Mouse (Mus musculus) thymus, adult 2 months (tissue): ENCODE data around the gene Tti1. TPM values are rescaled to one million over a fixed set of nuclear protein-coding genes. Genes with fewer than 3 reads are reported as not detected.
"Not testable (repeated sequence)": the region's sequence is repeated elsewhere in the genome, so short reads cannot be mapped to it uniquely, and the experiment has no call there.

Experiments used
- DNase-seq: peaks from one replicate; pipeline ENCODE4 v3.0.0; 2021
- H3K27ac ChIP-seq: fragments of 200-500 bp; 2 replicates; pipeline ENCODE4 v1.5.1; 2012; ENCODE audit warnings: low read length, control low read depth; ENCODE audit not compliant: control insufficient read depth, insufficient read depth
- H3K27me3 ChIP-seq: fragments of 200-500 bp; 2 replicates; pipeline ENCODE4 v1.6.1; 2012; ENCODE audit warnings: mild to moderate bottlenecking, low read length, moderate library complexity, mixed read lengths; ENCODE audit not compliant: control insufficient read depth, insufficient read depth
- H3K36me3 ChIP-seq: fragments of 200-500 bp; 2 replicates; pipeline ENCODE4 v1.6.1; 2012; ENCODE audit warnings: mild to moderate bottlenecking, low read length, moderate library complexity; ENCODE audit not compliant: control insufficient read depth, insufficient read depth
- H3K4me1 ChIP-seq: fragments of 200-500 bp; replicated peaks from 2 replicates; pipeline ENCODE4 v1.6.1; 2012; ENCODE audit warnings: low read length; ENCODE audit not compliant: control insufficient read depth, insufficient read depth
- H3K4me3 ChIP-seq: fragments of 200-500 bp; 2 replicates; pipeline ENCODE4 v1.5.1; 2012; ENCODE audit warnings: mild to moderate bottlenecking, low read length, control low read depth, moderate library complexity; ENCODE audit not compliant: control insufficient read depth, insufficient read depth
- CTCF ChIP-seq: fragments of 200-500 bp; IDR thresholded peaks from 2 replicates; pipeline ENCODE4 v1.5.1; 2012; ENCODE audit warnings: mild to moderate bottlenecking, control low read depth, low read length, moderate library complexity, borderline replicate concordance; ENCODE audit not compliant: control insufficient read depth, poor library complexity, insufficient read depth; ENCODE audit errors: extremely low read depth
- POLR2A ChIP-seq: fragments of 200-500 bp; IDR thresholded peaks from 2 replicates; pipeline ENCODE4 v1.6.1; 2012; ENCODE audit warnings: mild to moderate bottlenecking, low read length, control low read depth, moderate library complexity; ENCODE audit not compliant: control insufficient read depth, poor library complexity, insufficient read depth; ENCODE audit errors: extremely low read depth
- WGBS: fragments of 180-500 bp; shearing (Covaris S2); methylation state at CpG from one replicate; pipeline ENCODE4 v1.1.7; 2018; 5-methylcytosine and 5-hydroxymethylcytosine counted together
- polyA plus RNA-seq: library from polyadenylated mRNA; depleted of rRNA; stranded (reverse); fragments of >200 nt; gene quantifications from 2 replicates; pipeline ENCODE4 v1.2.3, GENCODE M21; 2012

The Tti1 gene
- polyA plus RNA-seq, 1 experiment = 37.6 TPM

- Histone ChIP-seq H3K27me3 (no peaks in the 10 kb centered on the region), H3K36me3 (peaks cover 43% of the 10 kb centered on the region), H3K4me3 (no peak overlapping the region), H3K4me1 (no peaks in the 10 kb centered on the region), H3K27ac (no peak overlapping the region)
- 95% methylated on average over 3 of the region's 3 CpGs for WGBS
- no peak for TF ChIP-seq CTCF
- no peak for TF ChIP-seq POLR2A
- DNase-seq = no peak
These were observed 28.8 kb upstream of the Tti1 start for GRCm38 (mm10) chr2:158057030-158057429.

- H3K36me3 ChIP-seq = peaks cover 48% of the 10 kb centered on the region
- H3K27me3 ChIP-seq, H3K4me1 ChIP-seq, DNase-seq, H3K4me3 ChIP-seq, H3K27ac ChIP-seq: not testable (repeated sequence)
- WGBS = 99% methylated on average over 8 of the region's 8 CpGs
These were observed 27.1 kb upstream of the Tti1 start for GRCm38 (mm10) chr2:158055383-158055782.

- no peaks in the 10 kb centered on the region for H3K27me3 ChIP-seq
- no peaks in the 10 kb centered on the region for H3K4me1 ChIP-seq
- DNase-seq = no peak
- no peak overlapping the region for H3K27ac ChIP-seq
- no peak for TF ChIP-seq CTCF
- no peak for TF ChIP-seq POLR2A
- no peak overlapping the region for H3K4me3 ChIP-seq
- peaks cover 47% of the 10 kb centered on the region for H3K36me3 ChIP-seq
- 95% methylated on average over 3 of the region's 3 CpGs for WGBS
These were observed 26.4 kb upstream of the Tti1 start for GRCm38 (mm10) chr2:158054596-158054995.

GRCm38 (mm10) chr2:158050116-158050515 is 21.9 kb upstream of the Tti1 start:
- Histone ChIP-seq H3K27me3 (no peaks in the 10 kb centered on the region), H3K4me3 (no peak overlapping the region), H3K36me3 (peaks cover 46% of the 10 kb centered on the region), H3K27ac (no peak overlapping the region), H3K4me1 (no peaks in the 10 kb centered on the region)
- WGBS = 99% methylated on average over 8 of the region's 8 CpGs
- TF ChIP-seq CTCF (no peak), POLR2A (no peak)
- DNase-seq = no peak

GRCm38 (mm10) chr2:158048718-158049117 is 20.5 kb upstream of the Tti1 start:
- H3K4me3 ChIP-seq = no peak overlapping the region
- H3K4me1 ChIP-seq = no peaks in the 10 kb centered on the region
- H3K36me3 ChIP-seq = peaks cover 54% of the 10 kb centered on the region
- no peak overlapping the region for H3K27ac ChIP-seq
- TF ChIP-seq POLR2A = no peak
- no peaks in the 10 kb centered on the region for H3K27me3 ChIP-seq
- DNase-seq = no peak
- 95% methylated on average over 1 of the region's 1 CpGs for WGBS

- Histone ChIP-seq H3K4me1 (no peaks in the 10 kb centered on the region), H3K36me3 (peaks cover 61% of the 10 kb centered on the region), H3K4me3 (no peak overlapping the region), H3K27ac (no peak overlapping the region), H3K27me3 (no peaks in the 10 kb centered on the region)
- DNase-seq = peak; percentile 68
- WGBS = 80% methylated on average over 3 of the region's 3 CpGs
- TF ChIP-seq POLR2A (no peak), CTCF (peak; percentile 21; the same call in 1 of the 2 replicates)
These were observed 19.7 kb upstream of the Tti1 start for GRCm38 (mm10) chr2:158047903-158048302.

GRCm38 (mm10) chr2:158046186-158046585 is 18.0 kb upstream of the Tti1 start:
- TF ChIP-seq CTCF (no peak), POLR2A (no peak)

More at GRCm38 (mm10) chr2:158046186-158046585, 18.0 kb upstream of the Tti1 start:
- no peak for DNase-seq
- H3K4me1 ChIP-seq = no peaks in the 10 kb centered on the region
- WGBS = 85% methylated on average over 4 of the region's 4 CpGs
- no peak overlapping the region for H3K4me3 ChIP-seq
- H3K27ac ChIP-seq = no peak overlapping the region
- H3K27me3 ChIP-seq = no peaks in the 10 kb centered on the region
- H3K36me3 ChIP-seq = peaks cover 65% of the 10 kb centered on the region
